Mouse (Mus musculus) neural tube, embryonic 11.5 days (tissue): ENCODE data around the gene Mrrf. TPM values are rescaled to one million over a fixed set of nuclear protein-coding genes. Genes with fewer than 3 reads are reported as not detected.

Experiments used
- polyA plus RNA-seq: library from polyadenylated mRNA; unstranded; fragments of >200 nt; fragmentation: Nextera tagmentation; extraction: Ambion mirVana; gene quantifications from 2 replicates; pipeline ENCODE4 v1.2.1, GENCODE M21; 2014

The Mrrf gene
- polyA plus RNA-seq, 1 experiment from 2014 or later: 31.3 TPM

Other genes with a start within 250 kb of the Mrrf start
- 1.9 and 2.1 TPM in 2 replicates for gene Ttll11, start 156.5 kb upstream of the Mrrf start, polyA plus RNA-seq
- gene Ndufa8, start 87.0 kb upstream of the Mrrf start, polyA plus RNA-seq: 208 and 210 TPM in 2 replicates
- 0.84 TPM in 1 of 2 replicates, not detected in the other for gene Morn5, start 86.9 kb upstream of the Mrrf start, polyA plus RNA-seq
- 0.72 and 1.5 TPM in 2 replicates for gene Lhx6, start 31.0 kb upstream of the Mrrf start, polyA plus RNA-seq
- 120 and 122 TPM in 2 replicates for gene Rbm18, start 384 bp downstream of the Mrrf start, polyA plus RNA-seq
- gene Ptgs1, start 94.0 kb downstream of the Mrrf start, polyA plus RNA-seq: 3.9 and 4.5 TPM in 2 replicates
- gene Olfr338, start 237.1 kb downstream of the Mrrf start, polyA plus RNA-seq: not detected in 2 replicates